Mouse (Mus musculus) embryonic stem cell, embryonic (primary cell): ENCODE results near the gene Kif16b.
"Not testable (repeated sequence)": the region's sequence is repeated elsewhere in the genome, so short reads cannot be mapped to it uniquely, and the experiment has no call there.

Source experiments
- CTCF ChIA-PET, 4 experiments: fragments of 300-600 bp in 2 of 4; fragments of 350-600 bp in 2 of 4; sonication (Branson Sonifier 250); formaldehyde crosslinking; loops; one replicate each; lab custom pipeline; 2022; ENCODE audit warnings: inconsistent platforms in 2 of 4; lab: Charles Lee
- POLR2A ChIA-PET, 4 experiments: fragments of 300-600 bp in 2 of 4; fragments of 350-600 bp in 2 of 4; sonication (Branson Sonifier 250); formaldehyde crosslinking; loops; one replicate each; lab custom pipeline; 2022; ENCODE audit warnings: antibody characterized with exemption in 4 of 4, inconsistent platforms in 1 of 4; lab: Charles Lee

The Kif16b gene

GRCm38 (mm10) chr2:142584851-142585737 is 316.2 kb downstream of the Kif16b start:
- CTCF ChIA-PET, result no interaction called here

DNA sequence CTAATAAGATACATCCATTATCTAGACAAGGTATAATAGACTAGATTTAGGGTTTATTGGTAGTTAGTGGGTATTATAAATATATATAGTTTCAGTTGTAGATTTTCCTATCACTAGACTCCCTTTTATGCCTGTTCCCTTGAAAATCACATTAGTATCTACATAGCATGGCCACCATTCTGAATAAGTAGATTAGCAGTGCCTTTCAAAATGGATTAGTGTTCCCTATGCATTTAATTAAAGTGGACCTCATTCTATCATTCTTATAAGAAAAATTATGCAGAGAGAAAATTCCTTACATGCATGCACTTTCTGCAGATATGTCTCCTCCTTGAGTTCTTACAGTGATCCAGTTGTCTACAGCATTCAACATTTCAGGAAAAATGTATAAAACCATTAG is 320.9 kb downstream of the Kif16b start:
- ChIA-PET CTCF (no interaction called here), POLR2A (no interaction called here)

More at GRCm38 (mm10) chr2:142584851-142585737, 316.2 kb downstream of the Kif16b start:
- POLR2A ChIA-PET, result no interaction called here

- CTCF ChIA-PET, POLR2A ChIA-PET: not testable (repeated sequence)
These were observed 323.9 kb downstream of the Kif16b start for GRCm38 (mm10) chr2:142577414-142577813.

DNA sequence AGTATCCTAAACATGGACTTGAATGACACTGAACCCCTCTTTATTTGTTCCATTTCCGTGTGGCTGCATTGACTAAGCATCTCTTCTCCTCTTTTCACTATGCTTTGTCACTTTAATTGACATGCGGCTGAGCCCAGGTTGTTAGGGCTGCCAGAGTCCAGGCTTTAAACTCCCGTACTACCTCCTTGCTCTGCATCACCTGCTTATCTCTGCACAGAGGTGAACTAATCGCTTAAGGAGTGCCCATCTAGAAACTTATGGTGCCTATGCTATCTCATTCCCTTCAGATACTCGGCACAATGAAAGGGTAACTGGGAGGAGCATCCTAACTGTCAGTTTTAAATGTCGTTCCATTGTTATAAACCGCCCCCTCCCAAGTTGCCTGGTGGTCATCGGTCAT is 331.6 kb downstream of the Kif16b start:
- CTCF ChIA-PET, result no interaction called here
- POLR2A ChIA-PET, result no interaction called here
